Mouse (Mus musculus) liver, adult 2 months (tissue): Measurements from ENCODE around the gene Olig1. TPM values are rescaled to one million over a fixed set of nuclear protein-coding genes. Genes with fewer than 3 reads are reported as not detected.

Source experiments
- DNase-seq: peaks from one replicate; pipeline ENCODE4 v3.0.0-alpha.2; 2011; ENCODE audit warnings: low read depth, low spot score; ENCODE audit errors: extremely low read depth
- H3K27ac ChIP-seq: fragments of 200-500 bp; replicated peaks from 2 replicates; pipeline ENCODE4 v1.5.1; 2012; ENCODE audit warnings: low read depth, mild to moderate bottlenecking, control low read depth, inconsistent platforms, low read length; ENCODE audit not compliant: insufficient read depth
- H3K27me3 ChIP-seq: fragments of 200-500 bp; 2 replicates; pipeline ENCODE4 v1.6.1; 2012; ENCODE audit warnings: mild to moderate bottlenecking, moderate library complexity, low read length, inconsistent platforms; ENCODE audit not compliant: control insufficient read depth, insufficient read depth
- H3K36me3 ChIP-seq: fragments of 200-500 bp; 2 replicates; pipeline ENCODE4 v1.6.1; 2012; ENCODE audit warnings: low read length, inconsistent platforms; ENCODE audit not compliant: control insufficient read depth, insufficient read depth
- H3K4me1 ChIP-seq: fragments of 200-500 bp; 2 replicates; pipeline ENCODE4 v1.6.1; 2011; ENCODE audit warnings: low read length; ENCODE audit not compliant: control insufficient read depth, insufficient read depth
- H3K4me3 ChIP-seq: fragments of 200-500 bp; 2 replicates; pipeline ENCODE4 v1.5.1; 2011; ENCODE audit warnings: low read depth, mild to moderate bottlenecking, control low read depth, low read length, moderate library complexity; ENCODE audit not compliant: insufficient read depth
- H3K79me2 ChIP-seq: fragments of 200-500 bp; 2 replicates; pipeline ENCODE4 v1.6.1; 2012; ENCODE audit warnings: inconsistent platforms, mild to moderate bottlenecking, low read length, moderate library complexity; ENCODE audit not compliant: control insufficient read depth, insufficient read depth
- H3K9ac ChIP-seq: fragments of 200-500 bp; 2 replicates; pipeline ENCODE4 v1.6.1; 2012; ENCODE audit warnings: low read depth, mild to moderate bottlenecking, control low read depth, inconsistent platforms, low read length
- CTCF ChIP-seq: fragments of 200-500 bp; IDR thresholded peaks from 2 replicates; pipeline ENCODE4 v1.5.1; 2011; ENCODE audit warnings: low read depth, low read length, control low read depth
- POLR2A ChIP-seq: fragments of 200-500 bp; IDR thresholded peaks from 2 replicates; pipeline ENCODE4 v1.6.1; 2011; ENCODE audit warnings: low read length, control low read depth; ENCODE audit not compliant: insufficient read depth; ENCODE audit errors: extremely low read depth
- WGBS: fragments of 180-500 bp; shearing (Covaris S2); methylation state at CpG from one replicate; pipeline ENCODE4 v1.1.7; 2018; 5-methylcytosine and 5-hydroxymethylcytosine counted together
- polyA plus RNA-seq: library from polyadenylated mRNA; depleted of rRNA; stranded (reverse); fragments of >200 nt; gene quantifications from 2 replicates; pipeline ENCODE4 v1.2.3, GENCODE M21; 2012
- total RNA-seq: library from RNA; depleted of rRNA; stranded (reverse); fragments of >200 nt; gene quantifications from 2 replicates; pipeline ENCODE4 v1.2.3, GENCODE M21; 2014

Olig1 gene
- total and polyA plus RNA-seq, 2 experiments: 0.55 to 2.1 TPM

- peak; percentile 16 for DNase-seq
- TF ChIP-seq CTCF: peak; percentile 75
- no peak for TF ChIP-seq POLR2A
- H3K27ac ChIP-seq: no peak overlapping the region
- H3K36me3 ChIP-seq: no peaks in the 10 kb centered on the region
- no peak overlapping the region for H3K9ac ChIP-seq
- no peaks in the 10 kb centered on the region for H3K4me1 ChIP-seq
- H3K27me3 ChIP-seq: peaks cover 60% of the 10 kb centered on the region
- 4% methylated on average over 26 of the region's 26 CpGs for WGBS
- H3K79me2 ChIP-seq: no peaks in the 10 kb centered on the region
- no peak overlapping the region for H3K4me3 ChIP-seq
Observed at GRCm38 (mm10) chr16:91224481-91225232, 44.9 kb upstream of the Olig1 start.

- Histone ChIP-seq H3K27ac (no peak within 1 kb of the TSS), H3K27me3 (peaks cover 59% of the 10 kb centered on the region), H3K4me1 (no peaks in the 10 kb centered on the region), H3K4me3 (no peak within 1 kb of the TSS), H3K9ac (no peak within 1 kb of the TSS), H3K79me2 (no peaks in the 10 kb centered on the region), H3K36me3 (no peaks in the 10 kb centered on the region)
- no peak for DNase-seq
- WGBS: 3% methylated on average over 53 of the region's 53 CpGs
- TF ChIP-seq CTCF: no peak
- no peak for TF ChIP-seq POLR2A
Observed at GRCm38 (mm10) chr16:91225233-91226037, 44.1 kb upstream of the Olig1 start, which contains the start of gene Olig2. Gene Olig2 (plus strand): TSS chr16:91225457.

- TF ChIP-seq POLR2A: no peak
- no peak for TF ChIP-seq CTCF
- H3K36me3 ChIP-seq: no peaks in the 10 kb centered on the region
- no peak overlapping the region for H3K27ac ChIP-seq
- 3% methylated on average over 60 of the region's 60 CpGs for WGBS
- H3K4me1 ChIP-seq: no peaks in the 10 kb centered on the region
- H3K4me3 ChIP-seq: no peak overlapping the region
- H3K79me2 ChIP-seq: no peaks in the 10 kb centered on the region
- H3K27me3 ChIP-seq: peaks cover 56% of the 10 kb centered on the region
- no peak overlapping the region for H3K9ac ChIP-seq
- no peak for DNase-seq
Observed at GRCm38 (mm10) chr16:91226038-91226882, 43.3 kb upstream of the Olig1 start.

DNA sequence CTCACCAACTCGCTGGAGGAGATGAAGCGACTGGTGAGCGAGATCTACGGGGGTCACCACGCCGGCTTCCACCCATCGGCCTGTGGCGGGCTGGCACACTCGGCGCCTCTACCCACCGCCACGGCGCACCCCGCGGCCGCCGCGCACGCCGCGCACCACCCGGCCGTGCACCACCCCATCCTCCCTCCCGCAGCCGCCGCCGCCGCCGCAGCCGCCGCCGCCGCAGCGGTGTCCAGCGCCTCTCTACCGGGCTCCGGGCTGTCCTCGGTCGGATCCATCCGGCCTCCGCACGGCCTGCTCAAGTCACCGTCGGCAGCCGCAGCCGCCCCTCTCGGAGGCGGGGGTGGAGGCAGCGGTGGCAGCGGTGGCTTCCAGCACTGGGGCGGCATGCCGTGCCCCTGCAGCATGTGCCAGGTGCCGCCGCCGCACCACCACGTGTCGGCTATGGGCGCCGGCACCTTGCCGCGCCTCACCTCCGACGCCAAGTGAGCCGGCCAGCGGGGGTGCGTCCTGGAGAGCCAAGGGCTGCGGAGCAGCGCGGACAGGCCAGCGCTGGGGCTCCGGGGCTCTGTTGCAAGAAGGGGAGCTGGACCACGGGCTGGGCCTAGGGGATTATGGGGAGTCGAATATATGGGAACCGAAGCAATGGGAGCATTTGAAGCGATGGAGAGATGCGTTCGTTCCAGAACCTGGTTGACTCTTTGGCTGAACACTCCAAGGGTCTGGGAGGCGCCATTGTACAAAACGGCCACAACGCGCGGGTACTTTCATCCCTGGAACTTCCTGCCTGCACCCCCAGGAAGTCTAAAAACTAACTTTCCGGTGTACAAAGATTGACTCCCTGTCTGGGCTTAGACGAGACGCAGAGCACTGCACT lies 42.5 kb upstream of the Olig1 start:
- DNase-seq: no peak
- Histone ChIP-seq H3K4me3 (no peak overlapping the region), H3K36me3 (no peaks in the 10 kb centered on the region), H3K4me1 (no peaks in the 10 kb centered on the region), H3K9ac (no peak overlapping the region), H3K27me3 (peaks cover 51% of the 10 kb centered on the region), H3K79me2 (no peaks in the 10 kb centered on the region), H3K27ac (no peak overlapping the region)
- TF ChIP-seq POLR2A (no peak), CTCF (no peak)
- WGBS: 3% methylated on average over 85 of the region's 85 CpGs

GRCm38 (mm10) chr16:91227760-91228043 lies 41.9 kb upstream of the Olig1 start:
- no peak overlapping the region for H3K27ac ChIP-seq
- TF ChIP-seq CTCF (no peak), POLR2A (no peak)
- no peak overlapping the region for H3K9ac ChIP-seq
- peaks cover 45% of the 10 kb centered on the region for H3K27me3 ChIP-seq
- H3K36me3 ChIP-seq: no peaks in the 10 kb centered on the region
- H3K79me2 ChIP-seq: no peaks in the 10 kb centered on the region
- no peak overlapping the region for H3K4me3 ChIP-seq
- WGBS: 6% methylated on average over 6 of the region's 6 CpGs
- no peak for DNase-seq
- H3K4me1 ChIP-seq: peaks cover 2% of the 10 kb centered on the region; the same call in 1 of the 2 replicates
